In the genomic region with DNA sequence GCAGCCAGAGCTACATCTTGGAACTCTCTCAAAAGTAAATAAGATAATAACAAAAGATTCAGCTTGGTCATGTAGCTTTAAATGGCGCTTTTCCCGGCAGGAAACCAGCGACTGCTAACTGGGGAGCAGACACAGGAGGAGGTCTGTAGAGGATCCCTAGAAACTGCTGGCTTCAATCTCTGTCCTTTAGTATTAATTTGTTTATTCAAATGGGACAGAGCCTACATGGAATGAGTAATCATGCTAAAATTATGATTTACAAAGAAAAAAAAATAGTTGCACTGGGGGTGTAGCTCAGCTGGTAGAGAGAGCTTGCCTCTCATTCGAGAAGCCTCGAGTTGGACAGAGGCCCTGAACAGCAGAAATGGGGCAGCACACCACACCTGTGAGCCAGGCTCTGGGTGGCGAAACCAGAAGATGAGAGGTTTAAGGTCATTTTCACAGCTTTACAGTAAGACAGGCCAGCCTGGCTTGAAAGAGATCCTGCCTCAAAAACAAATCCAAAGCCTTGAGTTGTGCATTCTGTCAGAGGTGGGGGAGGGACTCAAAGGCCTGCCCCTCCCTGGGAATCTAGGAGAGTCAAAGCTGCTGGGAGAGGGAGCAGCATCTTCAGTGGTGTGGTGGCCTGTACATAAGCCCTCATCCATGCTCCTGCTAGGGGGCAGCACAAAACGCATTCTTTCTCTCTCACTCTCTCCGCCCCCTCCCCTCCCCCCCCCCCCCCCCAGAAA, we compare ENCODE assay signal across 8 mouse cellular contexts. TPM values are rescaled to one million over a fixed set of nuclear protein-coding genes. Genes with fewer than 3 reads are reported as not detected.
DNase-seq lines count a peak whose midpoint lies in the region; ATAC-seq and TF ChIP-seq lines count a peak whose summit lies in the region.

No protein-coding gene starts in this region.

- H3K4me3 ChIP-seq in kidney, adult 2 months (ENCODE audit: insufficient read depth, low read depth, low read length) = no peak overlapping the region
- no peak overlapping the region for H3K4me3 ChIP-seq in embryonic facial prominence, embryonic 10.5 days
- H3K4me3 ChIP-seq in liver, embryonic 12.5 days = no peak overlapping the region
- no peak overlapping the region for H3K4me3 ChIP-seq in midbrain, embryonic 11.5 days (ENCODE audit: low read depth, low read length)

- TF ChIP-seq POLR2A in kidney, adult 2 months (IDR thresholded peaks at IDR 0.05; ENCODE audit: low read depth, low read length) = no peak

- H3K4me1 ChIP-seq in kidney, adult 2 months (ENCODE audit: control insufficient read depth, insufficient read depth, low read length) = no peaks in the 10 kb centered on the region
- 0 out of 2 replicates have a peak, but pooled peaks cover 5% of the 10 kb centered on the region for H3K4me1 ChIP-seq in embryonic facial prominence, embryonic 10.5 days
- H3K4me1 ChIP-seq in liver, embryonic 12.5 days = peaks cover 26% of the 10 kb centered on the region
- H3K4me1 ChIP-seq in midbrain, embryonic 11.5 days (ENCODE audit: control insufficient read depth, insufficient read depth, low read length) = peaks cover 3% of the 10 kb centered on the region; the same call in 1 of the 2 replicates

- peak overlapping the region; percentile 48 for H3K27ac ChIP-seq in kidney, adult 2 months (ENCODE audit: insufficient read depth, low read depth, low read length)
- 0 out of 2 replicates have a peak overlapping the region, but pooled peaks have one; percentile 19 for H3K27ac ChIP-seq in embryonic facial prominence, embryonic 10.5 days (replicated peaks)
- H3K27ac ChIP-seq in liver, embryonic 12.5 days = peak overlapping the region; percentile 62
- H3K27ac ChIP-seq in midbrain, embryonic 11.5 days (ENCODE audit: low read depth, low read length) = no peak overlapping the region

- H3K27me3 ChIP-seq in kidney, adult 2 months (replicated peaks; ENCODE audit: control insufficient read depth, insufficient read depth, low read length) = no peaks in the 10 kb centered on the region
- no peaks in the 10 kb centered on the region for H3K27me3 ChIP-seq in embryonic facial prominence, embryonic 10.5 days (replicated peaks; ENCODE audit: low read depth, poor library complexity, severe bottlenecking)
- H3K27me3 ChIP-seq in liver, embryonic 12.5 days (replicated peaks) = no peaks in the 10 kb centered on the region
- H3K27me3 ChIP-seq in midbrain, embryonic 11.5 days (ENCODE audit: control insufficient read depth, insufficient read depth, low read length) = no peaks in the 10 kb centered on the region

- 48% methylated on average over 8 of the region's 8 CpGs for whole genome bisulfite sequencing in kidney, adult 2 months
- WGBS in embryonic facial prominence, embryonic 10.5 days = 62% methylated on average over 8 of the region's 8 CpGs
- 69% methylated on average over 8 of the region's 8 CpGs for whole genome bisulfite sequencing in liver, embryonic 12.5 days (ENCODE audit: insufficient replicate concordance)
- 58% methylated on average over 8 of the region's 8 CpGs for WGBS in midbrain, embryonic 11.5 days

- no peak overlapping the region for H3K9ac ChIP-seq in liver, embryonic 12.5 days
- H3K9ac ChIP-seq in midbrain, embryonic 11.5 days (ENCODE audit: low read length) = no peak overlapping the region

- peaks cover 6% of the 10 kb centered on the region; the same call in 1 of the 2 replicates for H3K9me3 ChIP-seq in embryonic facial prominence, embryonic 10.5 days
- no peaks in the 10 kb centered on the region for H3K9me3 ChIP-seq in liver, embryonic 12.5 days (replicated peaks)
- H3K9me3 ChIP-seq in midbrain, embryonic 11.5 days (ENCODE audit: control insufficient read depth, low read length) = peaks cover 2% of the 10 kb centered on the region; the same call in 1 of the 2 replicates

- ATAC-seq in liver, embryonic 12.5 days = no peak
- ATAC-seq in midbrain, embryonic 11.5 days (ENCODE audit: low FRiP score) = no peak

- DNase-seq in kidney, adult 2 months = peak; percentile 25
- DNase-seq in kidney, adult 8-10 months = no peak
- peak; percentile 90 for DNase-seq in R1 (ENCODE audit: low read depth, low spot score)
- DNase-seq in embryonic facial prominence, embryonic 10.5 days (ENCODE audit: low spot score) = no peak
- no peak for DNase-seq in B cell, adult 2 months
- no peak for DNase-seq in midbrain, embryonic 11.5 days (ENCODE audit: low spot score, missing footprints)
- DNase-seq in thymus, postnatal 10 days (ENCODE audit: low spot score in 2 of 2) = no peak

- peaks cover 3% of the 10 kb centered on the region for H3K36me3 ChIP-seq in kidney, adult 2 months (ENCODE audit: control insufficient read depth, insufficient read depth, low read length)
- peaks cover 54% of the 10 kb centered on the region for H3K36me3 ChIP-seq in embryonic facial prominence, embryonic 10.5 days (replicated peaks)
- peaks cover 49% of the 10 kb centered on the region for H3K36me3 ChIP-seq in liver, embryonic 12.5 days
- peaks cover 21% of the 10 kb centered on the region for H3K36me3 ChIP-seq in midbrain, embryonic 11.5 days (ENCODE audit: control insufficient read depth, insufficient read depth, low read length)

- no peak overlapping the region for H3K4me2 ChIP-seq in liver, embryonic 12.5 days
- no peak overlapping the region for H3K4me2 ChIP-seq in midbrain, embryonic 11.5 days

- TF ChIP-seq CTCF in kidney, adult 2 months (conservative IDR thresholded peaks at IDR 0.05; ENCODE audit: insufficient read depth, insufficient read length, low read depth, low read length) = peak; percentile 19; the same call in 1 of the 2 replicates

RNA-seq across cellular contexts. Expression of gene Baz1b, which starts 3.8 kb away (rescaled TPM):
- polyA plus RNA-seq in kidney, adult 2 months (2012; rRNA removed) = 16.5 and 18.7 TPM in 2 replicates
- 60.1 and 61.5 TPM in 2 replicates for polyA plus RNA-seq in embryonic facial prominence, embryonic 10.5 days (2016; fragmentation: Nextera tagmentation; extraction: Ambion mirVana)
- polyA plus RNA-seq in liver, embryonic 12.5 days (2016; fragmentation: Nextera tagmentation; extraction: Ambion mirVana) = 35.2 and 37.6 TPM in 2 replicates
- 57.7 and 60.6 TPM in 2 replicates for polyA plus RNA-seq in midbrain, embryonic 11.5 days (2014; fragmentation: Nextera tagmentation; extraction: Ambion mirVana)

RNA-seq across cellular contexts. Expression of gene Bcl7b, which starts 15.2 kb away (rescaled TPM):
- 36.7 and 47.9 TPM in 2 replicates for polyA plus RNA-seq in kidney, adult 2 months (2012; rRNA removed)
- polyA plus RNA-seq in embryonic facial prominence, embryonic 10.5 days (2016; fragmentation: Nextera tagmentation; extraction: Ambion mirVana) = 44.6 and 48.5 TPM in 2 replicates
- 38.2 and 44.3 TPM in 2 replicates for polyA plus RNA-seq in liver, embryonic 12.5 days (2016; fragmentation: Nextera tagmentation; extraction: Ambion mirVana)
- polyA plus RNA-seq in midbrain, embryonic 11.5 days (2014; fragmentation: Nextera tagmentation; extraction: Ambion mirVana) = 39.2 and 42.6 TPM in 2 replicates

RNA-seq across cellular contexts. Expression of gene Tbl2, which starts 33.8 kb away (rescaled TPM):
- 10.1 and 10.2 TPM in 2 replicates for polyA plus RNA-seq in kidney, adult 2 months (2012; rRNA removed)
- polyA plus RNA-seq in embryonic facial prominence, embryonic 10.5 days (2016; fragmentation: Nextera tagmentation; extraction: Ambion mirVana) = 21.3 and 22.2 TPM in 2 replicates
- polyA plus RNA-seq in liver, embryonic 12.5 days (2016; fragmentation: Nextera tagmentation; extraction: Ambion mirVana) = 17.1 and 18.9 TPM in 2 replicates
- polyA plus RNA-seq in midbrain, embryonic 11.5 days (2014; fragmentation: Nextera tagmentation; extraction: Ambion mirVana) = 20.1 and 21.2 TPM in 2 replicates

Comparison
In these comparisons a context has a peak if more than half of its experiments do, and no peak if none do; other contexts are left out.
1. DNase-seq: peak in kidney, adult 2 months (single experiment) and R1 (single experiment); none in kidney, adult 8-10 months (0 of 2), embryonic facial prominence, embryonic 10.5 days (single experiment), B cell, adult 2 months (0 of 2), midbrain, embryonic 11.5 days (single experiment) and thymus, postnatal 10 days (0 of 2).